Mouse (Mus musculus): ENCODE measurements around the gene Fjx1.
A peak's percentile ranks its signal among the peaks of the same experiment; 100 is the strongest.

Fjx1 gene

DNA sequence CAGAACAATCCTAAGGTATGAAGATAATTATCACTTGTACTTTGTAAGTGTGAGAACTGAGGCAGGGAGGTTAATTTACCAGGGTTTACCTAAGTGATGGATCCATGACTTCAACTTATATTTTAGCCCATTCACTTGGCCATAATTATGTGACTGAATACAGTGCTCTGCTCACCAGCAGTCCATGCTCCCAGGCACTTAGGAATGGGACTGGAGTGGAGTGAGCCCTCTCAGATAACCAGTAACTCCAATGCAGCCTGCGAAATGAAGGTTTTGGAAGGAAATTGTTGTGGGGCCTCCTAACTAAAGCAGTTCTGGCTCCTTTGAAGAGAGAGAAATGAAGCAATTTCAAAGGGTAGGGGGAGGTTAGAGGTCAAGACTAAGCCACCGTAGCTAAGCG, 25.9 kb downstream of the Fjx1 start:
- DNase-seq (ENCODE audit: low spot score) = no peak

DNA sequence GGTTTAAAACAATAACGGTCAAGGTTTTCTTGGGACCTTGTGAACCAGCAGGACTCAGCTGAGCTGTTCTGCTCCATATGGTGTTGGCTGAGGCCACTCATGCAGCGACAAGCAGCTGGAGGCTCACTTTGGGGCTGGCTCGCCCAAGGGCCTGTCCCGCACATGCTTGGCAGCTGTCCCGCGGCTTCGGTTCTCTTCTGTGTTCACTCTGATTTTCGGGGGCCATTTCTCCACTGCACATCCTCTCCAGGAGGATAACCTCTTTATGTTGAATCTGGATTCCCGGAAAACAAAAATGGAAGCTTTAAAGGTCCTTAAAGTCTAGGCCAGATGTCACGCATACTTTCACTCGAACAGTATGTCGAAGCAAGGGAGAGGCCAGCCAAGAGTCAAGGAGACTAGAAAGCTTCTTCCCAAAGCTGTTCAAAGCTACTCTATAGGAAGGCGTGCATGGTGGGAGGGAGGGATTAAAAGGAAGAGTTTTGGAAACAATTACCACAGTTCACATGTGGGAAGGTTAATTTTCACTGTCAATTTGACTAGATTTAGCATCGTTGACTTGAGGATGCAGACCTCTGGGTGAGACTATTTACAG, 36.1 kb downstream of the Fjx1 start:
- no peak for DNase-seq (ENCODE audit: low spot score)

DNA sequence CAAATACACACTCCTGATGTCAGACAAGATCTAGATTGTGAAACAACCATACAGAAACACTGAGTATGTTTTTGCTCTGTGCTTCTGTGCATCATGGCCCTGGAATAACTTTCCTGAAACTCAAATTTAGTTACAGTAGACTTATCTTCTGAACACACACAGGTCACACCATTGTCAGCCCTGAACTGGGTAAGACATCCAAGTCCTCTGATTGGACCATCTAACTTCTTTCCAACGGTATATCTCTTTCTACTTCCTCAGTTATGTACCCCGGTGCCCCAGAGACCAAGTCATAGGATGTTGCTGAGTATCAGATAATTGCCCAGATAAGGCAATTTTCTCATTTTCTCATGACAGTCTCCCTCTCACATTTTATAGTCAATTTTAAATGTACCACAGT, 39.6 kb downstream of the Fjx1 start:
- DNase-seq (ENCODE audit: low spot score) = no peak

DNA sequence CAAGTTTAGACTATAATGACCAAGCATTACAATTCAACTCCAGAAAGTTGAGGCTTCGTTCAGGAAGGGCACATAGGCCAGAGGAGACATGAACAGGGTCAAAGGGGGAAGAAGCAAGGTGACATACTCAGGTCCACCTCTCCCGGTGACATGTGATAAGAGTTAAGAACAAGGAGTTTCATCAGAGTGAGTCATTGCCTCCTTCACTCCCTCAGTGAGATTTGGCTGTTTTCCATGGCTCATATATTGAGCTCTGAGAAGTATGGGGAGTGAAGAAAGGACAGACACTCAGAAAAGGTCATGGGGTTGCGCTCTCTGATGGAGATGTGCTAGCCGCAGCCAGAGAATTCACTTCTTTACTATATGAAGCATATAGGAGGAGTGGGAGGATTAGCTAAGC, 41.7 kb downstream of the Fjx1 start:
- no peak for DNase-seq (ENCODE audit: low spot score)

DNA sequence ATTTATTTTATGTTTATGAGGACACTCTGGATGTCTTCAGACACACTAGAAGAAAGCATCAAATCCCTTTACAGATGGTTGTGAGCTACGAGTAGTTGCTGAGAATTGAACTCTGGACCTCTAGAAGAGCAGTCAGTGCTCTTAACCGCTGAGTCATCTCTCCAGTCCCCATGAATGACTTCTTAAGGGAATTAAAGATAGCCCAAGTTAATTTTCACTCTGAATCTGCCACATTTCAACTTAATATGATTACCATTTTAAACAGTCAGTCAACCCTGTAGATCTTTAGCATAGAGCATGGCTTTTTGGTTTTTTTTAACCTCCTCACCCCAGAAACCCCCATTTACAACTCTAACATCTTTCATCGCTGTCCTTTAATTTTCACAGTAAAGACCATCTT, 42.6 kb downstream of the Fjx1 start:
- DNase-seq (ENCODE audit: low spot score) = no peak

DNA sequence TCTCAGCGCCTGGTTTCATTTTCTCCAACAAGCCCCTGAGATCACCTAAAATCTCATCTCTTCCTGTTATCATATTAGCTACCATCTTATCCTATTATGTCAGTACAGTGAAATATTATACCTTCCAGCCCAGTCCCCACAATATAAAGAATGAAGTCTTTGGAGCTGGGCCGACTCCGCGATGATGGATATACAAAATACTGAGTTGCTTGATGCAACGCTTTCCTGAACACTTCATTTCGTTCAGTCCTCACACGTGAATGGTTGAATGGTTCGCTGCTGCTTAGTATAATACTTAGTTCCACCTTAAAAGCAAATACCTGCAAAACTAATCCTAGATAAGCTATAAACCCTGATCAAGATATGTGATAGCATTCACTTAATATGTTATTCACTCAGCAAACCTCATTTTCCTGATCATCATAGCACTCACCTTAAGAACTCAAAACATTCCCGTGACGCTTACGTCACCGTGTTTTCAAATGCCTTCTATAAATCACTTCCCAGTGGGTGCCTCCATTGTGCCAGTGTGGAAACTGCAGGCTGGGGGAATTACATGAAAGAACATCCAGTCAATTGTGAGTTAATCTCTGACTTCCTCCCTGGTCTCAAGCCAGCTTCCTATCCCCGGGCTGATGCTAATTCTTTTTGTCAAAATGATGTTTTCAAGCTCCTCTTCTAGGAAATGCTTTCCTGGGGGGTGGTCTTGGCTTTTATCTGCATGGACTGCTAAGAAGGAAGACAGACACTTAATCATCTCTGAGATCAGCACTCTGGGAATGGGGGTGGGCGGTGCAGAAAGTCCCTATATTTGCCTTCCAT, 44.7 kb downstream of the Fjx1 start, which contains the start of gene Trim44:
Trim44 (minus strand) TSS at position 466 of the 822 bp plus-strand sequence.
- DNase-seq (ENCODE audit: low spot score) = no peak

DNA sequence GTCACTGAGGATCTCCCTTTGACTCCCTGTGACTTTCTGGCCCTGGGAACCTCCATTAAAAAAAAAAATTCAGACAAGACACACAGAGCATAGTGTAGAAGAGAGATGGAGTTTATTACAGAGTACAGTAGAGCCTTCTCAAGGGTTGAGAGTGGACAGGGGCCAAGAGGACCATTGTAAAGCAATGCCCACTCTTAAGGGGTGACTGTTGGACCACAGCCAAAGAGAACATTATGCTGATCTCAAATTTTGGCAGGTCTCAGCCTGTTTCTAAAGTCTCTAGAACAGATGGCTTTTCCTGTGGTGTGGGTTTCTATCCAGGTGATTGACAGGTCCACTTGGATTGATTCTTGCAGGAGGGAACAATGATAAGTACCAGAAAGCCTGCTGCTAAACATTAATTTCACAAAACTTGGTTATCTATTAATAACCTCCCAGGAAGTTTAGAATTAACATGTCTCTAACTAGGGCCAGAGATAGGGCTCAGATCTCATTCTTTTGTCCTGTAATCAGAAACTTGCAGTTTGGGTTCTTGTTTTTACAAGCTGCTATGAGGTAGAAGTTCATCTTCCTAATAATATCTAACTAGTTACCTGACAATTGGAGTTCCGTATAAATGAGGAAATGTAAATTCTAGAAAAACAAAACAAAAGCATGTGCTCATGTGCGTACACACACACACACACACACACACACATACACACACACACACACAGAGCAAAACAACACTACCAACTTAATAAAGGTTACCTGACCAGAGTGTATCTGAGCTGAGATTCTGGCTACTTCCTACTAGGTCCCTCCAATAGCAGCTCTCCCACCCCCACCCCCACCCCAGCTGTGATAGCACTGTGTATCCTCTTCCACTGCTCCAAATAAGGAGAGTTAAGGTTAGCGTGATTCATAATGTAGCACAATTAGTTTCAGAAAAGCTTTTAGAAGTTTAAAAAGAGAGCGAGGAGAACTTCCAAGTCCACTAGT, 45.7 kb downstream of the Fjx1 start:
- DNase-seq (ENCODE audit: low spot score) = no peak

DNA sequence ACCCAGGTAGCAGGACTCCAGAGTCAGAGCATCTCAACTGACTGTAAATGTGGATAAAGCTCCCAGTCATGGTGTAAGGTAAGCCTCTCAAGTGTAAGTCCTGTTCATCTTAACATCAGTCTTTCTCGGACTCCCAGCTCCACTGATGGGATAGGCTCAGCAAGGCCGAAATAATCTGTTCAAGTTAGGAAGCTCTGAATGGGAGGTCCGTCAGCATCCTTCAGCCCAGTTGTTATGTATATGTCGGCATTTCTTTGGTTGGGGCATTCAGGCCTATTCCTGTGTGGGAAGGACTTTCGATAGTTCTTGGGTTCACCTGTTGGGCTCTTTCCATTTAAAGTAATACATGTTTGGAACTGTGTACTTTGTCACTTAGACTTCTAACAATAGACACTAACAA, 48.3 kb downstream of the Fjx1 start:
- no peak for DNase-seq (ENCODE audit: low spot score)

DNA sequence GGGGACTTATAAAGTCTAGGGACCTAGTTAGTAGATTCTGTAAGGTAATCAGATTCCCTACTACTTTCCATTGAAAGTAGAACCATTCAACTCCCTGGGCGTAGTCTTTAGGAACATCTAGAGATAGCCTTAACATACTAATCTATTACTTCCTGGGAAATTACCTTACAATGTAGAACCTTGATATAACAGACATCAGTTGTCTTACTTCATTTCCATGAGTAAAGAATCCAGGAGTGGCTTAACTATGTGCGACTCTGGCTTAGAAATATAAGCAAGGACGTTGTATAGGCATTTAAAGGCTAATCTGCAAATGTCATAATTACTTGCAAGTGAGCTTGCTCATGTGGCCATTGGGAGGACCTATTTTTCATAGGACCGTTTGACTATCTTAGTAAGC, 49.0 kb downstream of the Fjx1 start:
- DNase-seq (ENCODE audit: low spot score) = no peak

DNA sequence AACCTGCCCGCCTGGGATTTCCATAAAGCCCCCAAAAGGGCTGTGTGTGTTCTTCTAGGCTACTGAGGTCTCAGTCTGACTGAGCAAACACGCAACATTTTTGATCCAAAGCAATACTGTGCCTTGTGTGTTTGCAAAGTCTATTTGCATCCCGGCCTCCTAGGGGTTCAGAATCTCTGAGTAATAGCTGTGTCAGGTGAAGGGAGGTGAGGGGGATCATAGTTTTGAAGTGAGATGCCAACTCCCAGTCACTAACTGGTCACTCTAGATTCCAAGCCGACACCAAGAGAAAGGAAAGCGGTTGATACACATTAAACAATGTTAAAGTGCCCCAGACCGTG, 51.0 kb downstream of the Fjx1 start:
- no peak for DNase-seq (ENCODE audit: low spot score)

DNA sequence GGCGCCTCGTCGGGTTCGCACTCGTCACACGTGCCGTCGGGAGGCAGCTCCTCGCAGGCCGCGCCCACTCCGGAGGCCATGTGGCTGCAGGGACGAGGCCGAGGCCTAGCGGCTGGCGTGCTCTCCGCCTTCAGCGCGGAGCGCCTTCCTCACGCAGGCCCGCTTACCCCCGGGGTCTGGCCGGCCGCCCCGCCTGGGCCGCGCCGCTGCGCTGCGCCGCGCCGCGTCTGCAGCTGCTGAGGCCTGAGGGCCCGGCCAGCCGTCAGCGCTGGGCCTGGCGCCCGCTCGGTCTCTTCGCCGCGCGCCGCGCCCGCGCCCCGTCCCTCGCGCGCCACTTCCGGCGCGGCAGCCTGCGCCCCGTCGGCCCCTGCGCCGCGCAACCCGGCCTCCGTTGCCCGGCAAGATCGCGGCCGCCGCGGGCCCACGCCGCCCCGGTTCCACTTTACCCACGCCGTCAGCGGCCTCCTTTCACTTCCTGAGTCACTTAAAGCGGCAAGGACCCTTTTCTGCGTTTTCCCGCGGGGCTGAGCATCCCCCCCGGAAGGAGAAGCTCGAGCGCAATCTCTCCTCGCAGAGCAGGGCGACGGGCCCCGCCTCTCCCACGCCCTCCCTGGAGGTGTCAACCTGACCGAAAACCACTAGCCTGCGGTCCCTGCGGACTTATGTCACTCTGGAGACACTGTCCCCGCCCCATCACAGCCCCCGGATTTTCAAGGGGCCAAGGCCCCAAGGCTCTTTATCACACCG, 51.5 kb downstream of the Fjx1 start:
- peak; percentile 80 for DNase-seq (ENCODE audit: low spot score)

DNA sequence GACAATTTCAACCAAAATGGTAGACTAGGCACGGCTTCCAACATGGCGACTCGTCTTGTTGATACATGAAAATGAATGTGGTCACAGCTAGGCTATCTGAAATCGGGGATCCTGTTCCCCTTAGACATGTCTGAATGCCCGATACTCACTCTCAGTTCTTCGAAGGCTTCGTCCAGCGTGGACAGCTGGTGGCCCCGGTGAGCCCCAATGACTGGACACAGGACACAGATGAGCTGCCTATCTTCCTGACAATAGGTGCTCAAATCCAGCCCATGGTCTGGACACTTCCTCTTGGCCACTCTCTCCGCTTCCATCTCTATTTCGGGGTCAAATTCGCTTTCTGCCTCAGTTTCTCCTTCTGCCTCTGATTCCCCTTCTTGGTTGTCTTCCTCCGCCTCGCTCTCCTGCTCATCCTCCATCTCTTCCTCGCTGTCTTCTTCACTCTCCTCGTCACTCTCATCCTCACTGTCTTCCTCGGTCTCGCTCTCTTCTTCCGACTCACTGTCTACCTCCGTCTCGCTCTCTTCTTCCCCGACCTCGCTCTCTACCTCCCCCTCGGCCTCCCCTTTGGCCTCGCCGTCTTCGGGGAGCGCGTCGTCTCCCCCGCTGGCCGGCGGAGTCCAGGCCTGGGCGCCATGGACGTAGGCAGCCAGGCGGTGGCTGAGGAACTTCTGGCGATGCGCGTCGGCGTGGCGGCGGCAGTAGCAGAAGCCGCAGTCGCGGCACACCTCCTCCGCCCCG, 52.3 kb downstream of the Fjx1 start:
- no peak for DNase-seq (ENCODE audit: low spot score)
